Mouse (Mus musculus) ES-E14 (cell line): ENCODE data around the gene Sertad2. TPM values are rescaled to one million over a fixed set of nuclear protein-coding genes. Genes with fewer than 3 reads are reported as not detected.

Experiments used
- DNase-seq: peaks from one replicate; pipeline ENCODE4 v3.0.0-alpha.2; 2013; ENCODE audit warnings: low read depth, low spot score
- H3K27ac ChIP-seq: 2 replicates; pipeline ENCODE4 v1.5.1; 2012; ENCODE audit warnings: low read depth, mild to moderate bottlenecking, low read length, moderate library complexity, mixed read lengths; ENCODE audit not compliant: poor library complexity, insufficient read depth, severe bottlenecking
- H3K36me3 ChIP-seq: 2 replicates; pipeline ENCODE4 v1.6.1; 2012; ENCODE audit warnings: mild to moderate bottlenecking, low read length, moderate library complexity, mixed read lengths; ENCODE audit not compliant: control insufficient read depth, poor library complexity, insufficient read depth, severe bottlenecking
- H3K4me1 ChIP-seq, 2 experiments: fragments of 150-350 bp in 1 of 2; sonication (generic) in 1 of 2; 2 replicates each; pipeline ENCODE4 v1.6.1; 2012; ENCODE audit warnings: low read length in 2 of 2, mild to moderate bottlenecking in 1 of 2, mixed read lengths in 1 of 2; ENCODE audit not compliant: control insufficient read depth in 2 of 2, insufficient read depth in 2 of 2, poor library complexity in 1 of 2
- H3K4me3 ChIP-seq, 2 experiments: fragments of 150-350 bp in 1 of 2; sonication (generic) in 1 of 2; 2 replicates each; pipeline ENCODE4 v1.5.1; 2012; ENCODE audit warnings: low read length in 2 of 2, low read depth in 1 of 2, mild to moderate bottlenecking in 1 of 2, mixed read lengths in 1 of 2; ENCODE audit not compliant: insufficient read depth in 1 of 2, poor library complexity in 1 of 2, severe bottlenecking in 1 of 2
- H3K9ac ChIP-seq: 2 replicates; pipeline ENCODE4 v1.6.1; 2012; ENCODE audit warnings: low read depth, mild to moderate bottlenecking, low read length, mixed read lengths; ENCODE audit not compliant: poor library complexity, insufficient read depth, severe bottlenecking
- H3K9me3 ChIP-seq: fragments of 150-350 bp; sonication (generic); 2 replicates; pipeline ENCODE4 v1.6.1; 2012; ENCODE audit warnings: low read depth, mild to moderate bottlenecking, low read length; ENCODE audit not compliant: control insufficient read depth, insufficient read depth
- CHD2 ChIP-seq: IDR thresholded peaks from 2 replicates; pipeline ENCODE4 v1.6.1; 2014; ENCODE audit warnings: mild to moderate bottlenecking, low read depth, low read length, inconsistent platforms
- HCFC1 ChIP-seq: IDR thresholded peaks from 2 replicates; pipeline ENCODE4 v1.6.1; 2012; ENCODE audit warnings: low read length, inconsistent platforms, borderline replicate concordance; ENCODE audit not compliant: insufficient read depth
- MAFK ChIP-seq: IDR thresholded peaks from 2 replicates; pipeline ENCODE4 v1.6.1; 2014; ENCODE audit warnings: mild to moderate bottlenecking, low read depth, low read length, inconsistent platforms; ENCODE audit not compliant: insufficient read depth
- ZC3H11A ChIP-seq: IDR thresholded peaks from 2 replicates; pipeline ENCODE4 v1.6.1; 2012; ENCODE audit warnings: low read depth, mild to moderate bottlenecking, inconsistent platforms, low read length, borderline replicate concordance
- ZNF384 ChIP-seq: IDR thresholded peaks from 2 replicates; pipeline ENCODE4 v1.6.1; 2012; ENCODE audit warnings: low read depth, low read length, inconsistent platforms
- in situ Hi-C, 2 experiments: fragments of 600-800 bp; cut with MboI; formaldehyde crosslinking; loops; one replicate each; pipeline ENCODE4 v1.15.1; 2025; ENCODE audit warnings: low sequenced_read_pairs in 2 of 2, inconsistent platforms in 1 of 2; ENCODE audit not compliant: unreplicated experiment in 2 of 2
- total RNA-seq: library from RNA; depleted of rRNA; stranded (reverse); fragments of 300-350 nt; gene quantifications from 2 replicates; pipeline ENCODE4 v1.2.3, GENCODE M21; 2012

The Sertad2 gene
- total RNA-seq, 1 experiment: 16.0 TPM

DNA sequence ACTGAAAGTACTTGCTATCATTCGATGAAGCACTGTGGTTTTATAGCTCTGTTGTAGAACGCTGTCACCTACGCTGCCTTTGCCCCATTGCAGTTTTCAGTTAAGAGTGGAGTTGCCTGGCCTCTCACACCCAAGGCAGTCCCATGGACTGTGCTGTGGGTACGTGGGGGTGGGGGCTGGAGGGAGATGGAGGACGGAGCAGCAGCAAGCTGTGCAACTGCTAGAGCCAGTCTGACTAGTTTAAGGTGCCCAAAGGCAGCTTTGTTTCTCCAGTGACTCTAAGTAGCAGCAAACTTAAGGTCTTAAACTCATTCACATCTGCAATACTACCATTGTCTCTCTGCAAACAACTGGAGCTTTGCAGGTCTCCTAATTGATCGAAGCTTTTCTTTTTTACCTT lies 92.6 kb downstream of the Sertad2 start:
- in situ Hi-C loops: loop anchor here in 1 of 2 experiments (25.0 kb wide), 1 partner anchor 173 kb away; no protein-coding TSS in a partner anchor
- no peaks in the 10 kb centered on the region for H3K36me3 ChIP-seq
- no peak for TF ChIP-seq ZC3H11A
- TF ChIP-seq CHD2: no peak
- no peak for TF ChIP-seq ZNF384
- TF ChIP-seq MAFK: no peak
- no peak for TF ChIP-seq HCFC1
- H3K9ac ChIP-seq: no peak overlapping the region
- no peak for DNase-seq
- no peak overlapping the region for H3K4me3 ChIP-seq
- H3K4me1 ChIP-seq: peaks cover 12 to 16% of the 10 kb centered on the region in 2 experiments
- H3K27ac ChIP-seq: no peak overlapping the region
- no peaks in the 10 kb centered on the region for H3K9me3 ChIP-seq

DNA sequence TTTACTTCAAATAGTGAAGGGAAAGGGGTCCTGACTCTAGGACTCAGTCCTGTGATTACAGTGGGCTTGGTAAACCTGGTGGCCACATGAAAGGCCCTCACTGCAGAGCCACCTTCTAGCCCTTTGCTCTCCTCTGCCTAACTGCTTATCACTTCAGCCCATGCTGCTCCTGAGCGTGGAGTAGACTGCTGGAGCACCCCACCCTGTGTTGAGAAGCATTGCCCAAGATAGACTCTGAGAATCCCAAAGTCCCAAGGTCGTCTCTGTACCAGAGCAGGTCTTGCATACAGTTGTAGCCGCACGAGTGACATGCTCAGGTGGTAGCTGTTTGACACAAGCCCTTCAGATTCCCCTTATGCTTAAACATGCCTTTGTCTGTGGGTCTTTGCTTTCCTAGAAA lies 93.1 kb downstream of the Sertad2 start:
- in situ Hi-C loops: loop anchor here in 1 of 2 experiments (25.0 kb wide), 1 partner anchor 174 kb away; no protein-coding TSS in a partner anchor
- Histone ChIP-seq H3K4me1 (peaks cover 12 to 20% of the 10 kb centered on the region in 2 experiments), H3K9ac (no peak overlapping the region), H3K9me3 (no peaks in the 10 kb centered on the region), H3K4me3 (no peak overlapping the region), H3K27ac (0 out of 2 replicates have a peak overlapping the region, but pooled peaks have one; percentile 33), H3K36me3 (no peaks in the 10 kb centered on the region)
- no peak for DNase-seq
- no peak for TF ChIP-seq HCFC1
- TF ChIP-seq ZC3H11A: no peak

DNA sequence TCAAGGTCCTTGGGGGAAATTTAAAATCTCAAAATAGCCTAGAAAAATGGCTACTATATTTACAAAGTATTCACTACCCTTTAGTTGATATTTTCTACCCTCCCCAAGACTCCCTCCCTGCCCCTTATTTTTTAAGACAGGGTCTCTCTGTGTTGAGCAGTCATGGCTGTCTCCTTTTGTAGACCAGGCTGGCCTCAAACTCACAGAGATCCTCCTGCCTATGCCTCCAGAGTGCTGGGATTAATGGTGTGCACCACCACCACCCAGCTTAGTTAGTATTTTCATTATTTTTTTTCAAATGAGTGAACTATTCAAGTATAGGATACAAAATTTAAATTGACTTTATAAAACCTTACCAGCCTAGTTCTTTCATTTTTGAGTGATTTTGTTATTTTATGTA lies 94.0 kb downstream of the Sertad2 start:
- no peak overlapping the region for H3K9ac ChIP-seq
- TF ChIP-seq HCFC1: no peak
- no peak for TF ChIP-seq ZNF384
- TF ChIP-seq ZC3H11A: no peak
- no peak for TF ChIP-seq CHD2
- no peak for TF ChIP-seq MAFK
- no peak overlapping the region for H3K27ac ChIP-seq
- no peaks in the 10 kb centered on the region for H3K36me3 ChIP-seq
- no peak for DNase-seq
- H3K9me3 ChIP-seq: no peaks in the 10 kb centered on the region
- H3K4me3 ChIP-seq: no peak overlapping the region
- peaks cover 12 to 30% of the 10 kb centered on the region in 2 experiments for H3K4me1 ChIP-seq
- in situ Hi-C loops: loop anchor here in 1 of 2 experiments (25.0 kb wide), 1 partner anchor 175 kb away; no protein-coding TSS in a partner anchor

DNA sequence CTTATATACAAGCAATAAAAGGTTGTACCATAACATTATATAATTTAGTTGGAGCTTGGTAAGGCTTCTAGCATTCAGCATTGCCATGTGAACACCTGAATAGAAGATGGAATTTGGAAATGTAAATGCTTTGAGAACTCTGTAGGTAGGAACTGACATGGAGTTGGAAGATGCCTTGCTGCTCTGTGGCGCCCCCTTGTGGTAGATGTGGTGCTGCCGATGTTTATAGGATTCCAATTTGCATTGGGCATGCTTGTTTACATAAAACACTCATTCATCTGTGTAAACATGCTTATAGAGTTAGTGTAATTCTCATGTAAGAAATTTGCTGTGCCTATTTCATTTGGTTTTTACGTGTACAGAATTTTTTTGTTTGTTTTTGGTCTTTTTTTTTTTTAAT lies 95.8 kb downstream of the Sertad2 start:
- Histone ChIP-seq H3K27ac (no peak overlapping the region), H3K4me3 (no peak overlapping the region), H3K9me3 (no peaks in the 10 kb centered on the region), H3K36me3 (no peaks in the 10 kb centered on the region), H3K9ac (no peak overlapping the region), H3K4me1 (peaks cover 11 to 32% of the 10 kb centered on the region in 2 experiments)
- peak; percentile 57; the same call in 1 of the 2 replicates for TF ChIP-seq ZC3H11A
- no peak for TF ChIP-seq MAFK
- DNase-seq: peak; percentile 77
- in situ Hi-C loops: loop anchor here in 1 of 2 experiments (25.0 kb wide), 1 partner anchor 177 kb away; no protein-coding TSS in a partner anchor

DNA sequence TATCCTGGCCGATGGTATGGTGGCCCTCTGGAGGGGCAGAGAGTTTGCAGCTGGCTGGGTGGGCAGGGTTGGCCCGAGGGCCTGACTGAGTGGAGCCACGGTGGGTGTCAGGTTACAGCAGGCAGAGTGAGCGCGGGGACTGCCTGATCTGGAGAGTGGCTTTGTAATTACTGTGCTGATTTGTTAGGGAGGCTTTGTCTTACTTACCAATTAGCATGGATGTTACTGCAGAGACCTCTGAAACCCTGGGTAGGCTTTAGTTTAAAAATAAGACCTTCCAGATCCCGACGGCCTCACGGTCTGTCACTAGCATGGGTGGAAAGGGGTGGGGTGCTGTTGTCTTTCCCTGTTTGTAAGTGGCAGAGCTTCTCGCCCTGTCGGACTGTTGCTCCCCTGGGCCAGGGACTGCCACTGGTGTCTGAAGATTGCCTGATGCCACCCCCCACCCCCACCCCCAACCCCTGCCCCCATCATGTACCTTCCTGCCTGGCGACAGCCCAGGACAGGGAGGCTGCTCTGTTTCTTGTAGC lies 96.9 kb downstream of the Sertad2 start:
- Histone ChIP-seq H3K4me1 (peaks cover 11 to 33% of the 10 kb centered on the region in 2 experiments), H3K36me3 (no peaks in the 10 kb centered on the region), H3K27ac (peak overlapping the region; percentile 66; the same call in 1 of the 2 replicates), H3K9me3 (no peaks in the 10 kb centered on the region), H3K9ac (no peak overlapping the region; the same call in 1 of the 2 replicates), H3K4me3 (peak overlapping the region; percentile 14 to 37; a peak in 1 of 4 replicates)
- no peak for TF ChIP-seq CHD2
- no peak for TF ChIP-seq ZNF384
- TF ChIP-seq ZC3H11A: no peak
- no peak for TF ChIP-seq HCFC1
- TF ChIP-seq MAFK: no peak
- peak; percentile 45 for DNase-seq
- in situ Hi-C loops: loop anchor here in 1 of 2 experiments (25.0 kb wide), 1 partner anchor 178 kb away; no protein-coding TSS in a partner anchor
